Mouse (Mus musculus): ENCODE results near the gene Cfap57.
"Not testable (repeated sequence)": the region's sequence is repeated elsewhere in the genome, so short reads cannot be mapped to it uniquely, and the experiment has no call there.

GRCm38 (mm10) chr4:118547424-118548129, 73.0 kb downstream of the Cfap57 start:
- TF ChIP-seq MAX (IDR thresholded peaks at IDR 0.05); MYOG (IDR thresholded peaks at IDR 0.05; ENCODE audit: control insufficient read depth, extremely low read depth, insufficient read length); CTCF (IDR thresholded peaks at IDR 0.05; ENCODE audit: control insufficient read depth, insufficient read depth, insufficient read length); USF1 (IDR thresholded peaks at IDR 0.05; ENCODE audit: low read depth); MYOD1 (IDR thresholded peaks at IDR 0.05; ENCODE audit: control insufficient read depth, insufficient read length, low read depth); FOSL1 (IDR thresholded peaks at IDR 0.05; ENCODE audit: insufficient read depth, low read length, poor library complexity, severe bottlenecking); CEBPB (IDR thresholded peaks at IDR 0.05; ENCODE audit: low read depth): not testable (repeated sequence)
